Mouse (Mus musculus): ENCODE results near the gene Tcf15.

Gene Tcf15

DNA sequence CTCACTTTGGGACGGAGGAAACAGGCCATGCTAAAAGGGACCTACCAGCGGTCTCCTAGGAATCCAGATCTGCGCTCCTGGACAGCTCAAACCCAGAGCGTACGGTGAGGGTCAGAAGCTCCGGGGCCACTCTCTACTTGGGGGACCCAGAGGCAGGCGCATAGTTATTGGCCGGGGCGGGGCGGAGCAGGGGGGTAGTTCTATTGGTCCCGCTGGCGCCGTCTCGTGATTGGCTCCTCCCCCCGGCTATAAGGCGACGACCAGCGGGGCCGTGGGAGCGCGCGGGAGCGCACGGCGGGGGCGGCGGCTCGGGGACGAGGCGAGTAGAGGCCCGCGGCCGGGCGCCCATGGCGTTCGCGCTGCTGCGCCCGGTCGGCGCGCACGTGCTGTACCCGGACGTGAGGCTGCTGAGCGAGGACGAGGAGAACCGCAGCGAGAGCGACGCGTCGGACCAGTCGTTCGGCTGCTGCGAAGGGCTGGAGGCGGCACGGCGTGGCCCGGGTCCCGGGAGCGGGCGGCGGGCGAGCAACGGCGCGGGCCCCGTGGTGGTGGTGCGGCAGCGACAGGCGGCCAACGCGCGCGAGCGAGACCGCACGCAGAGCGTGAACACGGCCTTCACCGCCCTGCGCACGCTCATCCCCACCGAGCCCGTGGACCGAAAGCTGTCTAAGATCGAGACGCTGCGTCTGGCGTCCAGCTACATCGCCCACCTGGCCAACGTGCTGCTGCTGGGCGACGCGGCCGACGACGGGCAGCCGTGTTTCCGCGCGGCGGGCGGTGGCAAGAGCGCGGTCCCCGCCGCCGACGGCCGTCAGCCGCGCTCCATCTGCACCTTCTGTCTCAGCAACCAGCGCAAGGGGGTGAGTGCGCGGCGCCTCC, at the start of gene Tcf15:
Gene Tcf15, plus strand, starts transcription at position 283 of the 879 bp plus-strand sequence.
- in situ Hi-C loops (cut with MboI; ENCODE audit: low pct_unique_long_range_greater_than_20kb in 1 of 2, low sequenced_read_pairs in 2 of 2, unreplicated experiment in 1 of 2): no loop called here

DNA sequence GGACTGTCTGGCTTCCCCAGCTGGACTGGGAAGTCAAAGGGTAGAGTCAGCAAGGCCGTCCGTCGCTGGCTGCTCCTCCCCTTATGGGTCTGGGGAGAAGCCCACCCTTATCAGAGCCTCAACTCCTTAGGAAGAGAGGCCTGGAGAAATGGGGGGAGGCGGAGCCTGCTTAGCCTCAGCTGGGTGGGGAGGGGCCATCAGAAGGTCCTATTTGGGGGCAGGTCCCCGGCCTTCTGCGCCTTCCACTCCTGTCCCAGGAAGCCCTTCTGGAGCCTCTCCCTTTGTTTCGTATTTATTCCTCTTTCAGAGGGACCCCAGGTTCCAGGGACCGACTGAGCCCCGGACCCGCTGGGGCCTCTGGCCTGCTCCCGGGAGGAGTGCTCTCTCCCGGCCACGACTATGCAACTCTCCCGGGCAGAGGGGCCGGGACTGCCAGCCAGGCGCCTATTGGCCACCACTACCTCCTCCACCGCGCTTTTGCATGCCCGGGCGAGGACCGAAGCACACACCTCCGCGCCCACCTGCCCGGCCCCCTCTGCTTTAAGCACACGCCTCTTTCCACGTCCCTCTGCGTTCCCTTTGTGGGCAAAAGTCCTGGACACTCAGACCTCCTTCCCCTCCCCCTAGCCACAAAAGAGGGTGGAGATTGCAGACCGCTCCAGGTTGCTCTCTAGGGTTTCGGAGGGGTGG, 48.4 kb upstream of the Tcf15 start:
- in situ Hi-C loops (cut with MboI; ENCODE audit: low pct_unique_long_range_greater_than_20kb in 1 of 2, low sequenced_read_pairs in 2 of 2, unreplicated experiment in 1 of 2): no loop called here

DNA sequence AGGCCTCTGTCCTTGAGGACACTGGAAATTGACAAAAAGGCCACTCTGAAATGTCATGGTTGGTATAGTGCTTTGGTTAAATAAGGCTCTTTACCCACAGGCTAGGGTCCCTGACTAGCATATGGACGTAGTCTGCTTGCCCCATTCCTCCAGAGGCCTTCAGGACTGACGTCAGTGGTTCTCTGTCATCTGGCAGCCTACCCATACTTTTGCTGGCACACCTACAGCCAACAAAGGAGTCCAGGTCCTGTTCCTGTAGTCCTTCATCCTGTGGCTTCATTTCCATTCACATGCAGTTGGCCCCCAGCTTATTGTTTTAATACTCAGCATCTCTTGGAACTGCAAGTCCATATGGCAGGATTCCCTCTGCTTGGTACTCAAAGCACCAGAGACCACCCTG, 46.4 kb upstream of the Tcf15 start:
- in situ Hi-C loops (cut with MboI; ENCODE audit: low pct_unique_long_range_greater_than_20kb in 1 of 2, low sequenced_read_pairs in 2 of 2, unreplicated experiment in 1 of 2): no loop called here

DNA sequence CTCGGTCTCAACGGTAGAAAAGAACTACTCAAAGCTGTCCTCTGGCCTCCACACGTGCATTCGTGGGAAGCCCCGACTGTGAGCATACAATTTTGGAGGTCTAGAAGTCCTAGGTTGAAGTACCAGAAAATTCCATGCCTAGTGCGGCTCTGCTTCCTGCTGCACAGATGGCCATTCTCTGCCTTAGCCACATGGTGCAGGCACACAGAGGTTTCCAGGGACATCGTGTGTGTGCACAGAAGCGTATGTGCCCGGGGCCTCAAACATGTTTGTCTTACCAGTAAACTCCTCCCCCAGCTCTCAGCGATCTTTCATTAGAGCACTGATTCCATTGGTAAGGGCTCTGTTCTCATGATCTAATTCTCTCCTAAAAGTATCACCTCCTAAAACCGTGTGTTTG, 45.4 kb upstream of the Tcf15 start:
- in situ Hi-C loops (cut with MboI; ENCODE audit: low pct_unique_long_range_greater_than_20kb in 1 of 2, low sequenced_read_pairs in 2 of 2, unreplicated experiment in 1 of 2): no loop called here

DNA sequence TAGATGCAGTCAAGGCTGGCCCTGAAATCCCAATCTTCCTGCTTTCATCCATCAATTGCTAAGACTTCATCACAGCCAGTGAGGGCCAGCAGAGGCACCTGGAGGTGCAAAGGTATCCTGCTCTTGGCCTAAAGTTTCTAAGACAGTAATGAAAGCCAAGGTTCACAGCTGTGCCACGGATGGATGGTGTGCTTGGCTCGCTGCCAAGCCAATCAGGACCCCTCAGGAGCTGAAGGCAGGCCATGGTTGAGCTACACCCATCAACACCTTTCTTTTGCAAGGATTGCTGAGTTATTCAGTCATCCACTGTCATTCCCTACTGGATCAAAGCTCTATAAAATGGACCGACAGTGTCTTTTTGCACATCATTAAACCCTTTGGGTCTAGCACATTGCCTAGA, 43.8 kb upstream of the Tcf15 start:
- in situ Hi-C loops (cut with MboI; ENCODE audit: low pct_unique_long_range_greater_than_20kb in 1 of 2, low sequenced_read_pairs in 2 of 2, unreplicated experiment in 1 of 2): no loop called here

DNA sequence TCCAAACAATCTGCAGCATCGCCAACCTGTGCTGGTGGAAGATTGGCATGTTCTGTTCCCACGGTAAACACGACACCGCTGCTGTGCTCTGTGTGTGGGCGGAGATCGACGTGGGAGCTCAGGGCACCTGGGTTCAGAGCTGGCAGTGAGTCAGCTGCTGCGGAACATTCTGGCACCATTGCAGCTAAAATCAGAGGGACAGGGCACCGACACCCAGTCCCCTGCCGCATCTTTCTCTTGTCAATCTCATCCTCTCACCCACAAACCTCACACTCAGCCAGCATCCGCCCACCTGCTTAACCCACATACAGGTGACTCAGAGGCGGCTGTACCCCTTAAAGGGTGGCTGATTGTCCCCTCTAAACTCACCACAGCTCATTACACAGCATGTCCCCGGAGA, 41.6 kb upstream of the Tcf15 start:
- in situ Hi-C loops (cut with MboI; ENCODE audit: low pct_unique_long_range_greater_than_20kb in 1 of 2, low sequenced_read_pairs in 2 of 2, unreplicated experiment in 1 of 2): loop anchor here in 1 of 2 experiments (10.0 kb wide), 1 partner anchor 263 kb away; no protein-coding TSS in a partner anchor

DNA sequence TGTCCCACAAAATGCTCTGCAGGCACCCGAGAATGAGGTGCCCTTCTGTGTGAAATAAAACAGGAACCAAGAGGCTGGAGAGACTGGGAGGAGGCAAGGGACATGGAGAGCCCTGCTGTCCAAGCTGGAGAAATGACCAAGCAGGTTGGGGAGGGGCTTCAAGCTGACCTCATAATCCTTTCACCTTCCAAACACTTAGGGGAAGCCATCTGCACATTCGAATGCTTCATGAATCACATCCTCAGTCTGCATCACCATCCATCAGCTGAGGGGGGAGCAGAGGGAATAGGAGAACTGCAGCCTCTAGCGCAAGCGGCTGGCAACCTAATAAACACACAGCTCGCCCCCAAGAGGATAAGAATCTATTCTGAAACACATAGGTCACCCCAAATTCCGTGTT, 41.0 kb upstream of the Tcf15 start:
- in situ Hi-C loops (cut with MboI; ENCODE audit: low pct_unique_long_range_greater_than_20kb in 1 of 2, low sequenced_read_pairs in 2 of 2, unreplicated experiment in 1 of 2): loop anchor here in 1 of 2 experiments (10.0 kb wide), 1 partner anchor 262 kb away; no protein-coding TSS in a partner anchor

DNA sequence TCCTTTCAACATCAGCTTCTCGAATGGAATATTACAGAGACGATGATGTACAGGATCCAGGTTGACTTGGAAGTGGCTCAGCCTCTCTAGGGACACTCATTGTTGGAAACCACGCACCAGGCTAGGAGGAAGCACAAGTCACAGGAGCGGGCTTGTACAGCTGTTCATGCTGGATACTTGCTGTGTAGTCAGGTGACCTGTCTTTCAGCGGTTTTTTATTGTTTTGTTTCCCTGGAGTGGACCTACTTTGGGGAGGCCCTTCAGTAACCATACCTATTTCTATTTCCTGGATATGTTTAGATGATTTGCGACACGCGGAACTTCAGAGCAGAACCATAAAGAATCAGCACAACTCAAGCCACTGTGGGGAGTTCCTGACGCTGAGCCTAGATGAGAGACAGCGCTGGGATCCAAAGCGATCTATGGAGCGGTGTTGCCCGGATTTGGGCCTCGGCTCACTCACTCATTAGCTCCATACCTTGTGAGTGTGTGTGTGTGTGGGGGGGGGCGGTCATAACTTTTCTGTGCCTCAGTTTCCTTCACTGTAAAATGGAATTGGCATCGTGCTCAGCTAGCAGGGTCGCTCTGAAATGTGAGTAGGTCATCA, 38.5 kb upstream of the Tcf15 start:
- in situ Hi-C loops (cut with MboI; ENCODE audit: low pct_unique_long_range_greater_than_20kb in 1 of 2, low sequenced_read_pairs in 2 of 2, unreplicated experiment in 1 of 2): loop anchor here in 1 of 2 experiments (5.0 to 10.0 kb wide), 2 partner anchors 92 to 260 kb away; no protein-coding TSS in a partner anchor

DNA sequence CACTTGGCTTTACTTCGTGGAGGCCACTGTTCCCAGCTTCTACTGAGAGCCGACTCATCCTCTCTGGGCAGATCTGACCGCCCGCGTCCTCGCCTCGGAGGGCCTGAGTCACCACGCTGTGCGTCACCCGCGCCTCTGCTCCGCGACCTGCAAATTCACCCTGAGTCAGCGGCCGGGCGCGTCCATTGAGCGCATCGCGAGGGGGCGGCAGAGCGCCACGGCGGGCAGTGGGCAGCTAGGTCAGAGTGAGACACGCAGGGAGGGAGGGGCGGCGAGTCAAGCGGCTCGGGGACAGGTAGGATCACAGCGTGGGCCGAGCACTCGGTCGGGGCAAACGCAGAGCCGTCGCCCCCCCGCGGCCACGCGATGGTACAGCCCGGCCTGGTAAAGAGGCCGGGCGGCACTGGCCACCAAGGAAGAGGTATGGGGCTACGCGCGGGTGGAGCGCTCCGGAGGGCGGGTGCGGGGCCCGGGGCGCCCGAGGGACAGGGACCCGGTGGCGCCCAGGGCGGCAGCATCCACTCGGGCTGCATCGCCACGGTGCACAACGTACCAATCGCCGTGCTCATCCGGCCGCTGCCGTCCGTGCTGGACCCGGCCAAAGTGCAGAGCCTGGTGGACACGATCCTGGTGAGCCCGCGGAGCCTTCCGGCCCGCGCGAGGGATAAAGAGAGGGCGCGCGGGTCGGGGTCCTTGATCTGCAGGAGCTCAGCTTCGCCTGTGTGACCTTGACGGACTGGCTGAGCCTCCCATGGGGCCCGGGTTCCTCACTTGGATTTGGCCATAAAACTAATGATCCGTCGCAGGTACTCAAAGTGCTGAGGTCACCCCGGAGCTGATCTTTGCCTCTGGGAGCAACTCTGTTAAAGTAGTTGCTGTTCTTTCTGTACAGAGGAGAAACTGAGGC, 37.8 kb upstream of the Tcf15 start, which contains the start of gene Srxn1:
Gene Srxn1, plus strand, starts transcription at position 199 of the 907 bp plus-strand sequence.
- in situ Hi-C loops (cut with MboI; ENCODE audit: low pct_unique_long_range_greater_than_20kb in 1 of 2, low sequenced_read_pairs in 2 of 2, unreplicated experiment in 1 of 2): loop anchor here in 1 of 2 experiments (5.0 to 10.0 kb wide), 2 partner anchors 92 to 259 kb away; no protein-coding TSS in a partner anchor

DNA sequence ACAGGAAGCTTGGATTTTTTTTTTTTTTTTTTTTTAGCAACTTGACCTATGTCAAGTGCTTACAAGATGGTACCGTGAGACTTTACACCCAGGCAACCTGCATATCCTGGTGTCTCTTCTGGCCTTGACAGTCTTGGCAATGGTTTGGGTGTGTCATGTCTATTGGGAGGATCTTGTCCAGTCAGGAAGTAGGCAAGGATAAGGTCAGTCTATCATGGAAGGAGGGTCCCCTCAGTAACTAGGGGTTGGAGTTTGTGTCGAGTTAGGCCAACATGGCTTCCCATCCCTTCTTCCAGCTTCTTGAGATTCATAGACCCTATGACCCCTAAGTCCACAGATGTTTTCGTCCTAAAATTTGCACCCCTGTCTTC, 37.2 kb upstream of the Tcf15 start:
- in situ Hi-C loops (cut with MboI; ENCODE audit: low pct_unique_long_range_greater_than_20kb in 1 of 2, low sequenced_read_pairs in 2 of 2, unreplicated experiment in 1 of 2): loop anchor here in 1 of 2 experiments (5.0 to 10.0 kb wide), 2 partner anchors 91 to 259 kb away; no protein-coding TSS in a partner anchor

DNA sequence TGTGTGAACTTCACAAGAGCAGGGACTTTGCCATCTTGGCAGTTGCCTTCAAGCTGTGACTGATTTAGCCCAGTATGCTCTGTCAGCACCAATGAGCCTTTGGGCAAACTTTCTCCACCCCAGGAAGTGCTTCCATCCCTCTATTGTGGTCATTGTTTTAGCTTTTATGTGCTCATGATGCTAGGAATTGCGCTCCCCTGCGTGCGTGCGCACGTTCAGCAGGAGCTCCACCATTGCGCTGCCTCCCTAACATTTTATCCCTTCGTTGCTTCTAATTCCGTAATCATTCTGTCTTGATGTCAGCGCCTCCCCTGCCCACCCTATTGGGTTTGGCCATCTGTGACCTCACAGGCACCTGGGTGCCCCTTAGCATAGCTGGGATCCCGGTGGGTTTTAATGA, 36.8 kb upstream of the Tcf15 start:
- in situ Hi-C loops (cut with MboI; ENCODE audit: low pct_unique_long_range_greater_than_20kb in 1 of 2, low sequenced_read_pairs in 2 of 2, unreplicated experiment in 1 of 2): loop anchor here in 1 of 2 experiments (5.0 to 10.0 kb wide), 2 partner anchors 91 to 258 kb away; no protein-coding TSS in a partner anchor

DNA sequence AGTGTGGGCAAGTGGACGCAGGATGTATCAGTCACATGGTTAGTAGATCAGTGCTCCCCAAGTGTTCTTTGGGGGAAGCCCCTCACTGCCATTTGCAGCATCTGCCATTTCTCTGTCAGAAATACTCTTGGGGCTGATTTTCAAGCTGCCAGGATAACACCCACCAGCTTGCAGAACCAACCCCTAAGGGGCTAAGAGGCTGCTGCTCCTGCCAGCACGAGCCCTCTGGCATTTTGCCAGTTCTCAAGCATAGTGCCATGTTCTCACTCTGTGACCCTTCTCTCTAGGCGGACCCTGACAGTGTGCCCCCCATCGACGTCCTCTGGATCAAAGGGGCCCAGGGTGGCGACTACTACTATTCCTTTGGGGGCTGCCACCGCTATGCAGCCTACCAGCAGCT, 34.7 kb upstream of the Tcf15 start:
- in situ Hi-C loops (cut with MboI; ENCODE audit: low pct_unique_long_range_greater_than_20kb in 1 of 2, low sequenced_read_pairs in 2 of 2, unreplicated experiment in 1 of 2): loop anchor here in 1 of 2 experiments (5.0 to 10.0 kb wide), 2 partner anchors 89 to 256 kb away; no protein-coding TSS in a partner anchor

DNA sequence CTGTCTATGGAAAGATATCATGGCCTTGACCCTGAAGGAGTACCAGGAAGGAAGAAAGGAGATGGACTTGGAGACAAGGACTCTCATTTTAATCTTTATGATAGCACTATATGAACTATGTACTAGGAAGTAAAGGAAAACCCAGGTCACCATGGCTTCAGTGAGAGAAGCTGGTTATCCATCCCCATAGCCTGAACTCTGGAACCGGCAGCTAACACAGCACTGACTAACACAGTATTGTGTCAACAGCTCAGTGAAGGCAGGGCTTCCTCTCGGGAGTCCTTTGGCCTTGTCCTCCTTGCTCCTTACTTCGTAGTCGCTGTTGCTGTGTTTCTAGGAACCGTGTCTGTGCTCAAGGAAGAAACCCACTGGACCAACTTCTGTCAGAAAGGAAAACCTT, 34.0 kb upstream of the Tcf15 start:
- in situ Hi-C loops (cut with MboI; ENCODE audit: low pct_unique_long_range_greater_than_20kb in 1 of 2, low sequenced_read_pairs in 2 of 2, unreplicated experiment in 1 of 2): loop anchor here in 1 of 2 experiments (5.0 to 10.0 kb wide), 2 partner anchors 88 to 255 kb away; no protein-coding TSS in a partner anchor

DNA sequence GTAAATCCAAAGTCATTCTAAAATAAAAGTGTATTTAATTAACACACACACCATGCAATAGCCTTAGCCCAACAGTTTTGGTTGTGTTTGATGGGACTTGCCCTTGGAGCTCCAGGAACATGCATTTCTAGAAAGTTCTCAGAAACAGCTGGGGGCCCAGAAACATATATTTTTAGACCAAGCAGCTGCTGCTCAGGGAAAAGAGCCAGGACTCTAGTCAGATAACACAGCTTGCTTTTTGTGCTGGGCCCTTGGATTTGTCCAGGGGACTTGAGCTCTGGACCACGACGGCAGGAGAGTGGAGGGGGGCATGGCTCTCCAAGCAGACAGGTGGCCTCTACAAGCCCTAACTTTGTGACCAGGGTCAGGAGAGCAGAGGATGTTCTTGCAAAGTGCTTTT, 32.0 kb upstream of the Tcf15 start:
- in situ Hi-C loops (cut with MboI; ENCODE audit: low pct_unique_long_range_greater_than_20kb in 1 of 2, low sequenced_read_pairs in 2 of 2, unreplicated experiment in 1 of 2): loop anchor here in 1 of 2 experiments (10.0 kb wide), 1 partner anchor 83 kb away; no protein-coding TSS in a partner anchor

DNA sequence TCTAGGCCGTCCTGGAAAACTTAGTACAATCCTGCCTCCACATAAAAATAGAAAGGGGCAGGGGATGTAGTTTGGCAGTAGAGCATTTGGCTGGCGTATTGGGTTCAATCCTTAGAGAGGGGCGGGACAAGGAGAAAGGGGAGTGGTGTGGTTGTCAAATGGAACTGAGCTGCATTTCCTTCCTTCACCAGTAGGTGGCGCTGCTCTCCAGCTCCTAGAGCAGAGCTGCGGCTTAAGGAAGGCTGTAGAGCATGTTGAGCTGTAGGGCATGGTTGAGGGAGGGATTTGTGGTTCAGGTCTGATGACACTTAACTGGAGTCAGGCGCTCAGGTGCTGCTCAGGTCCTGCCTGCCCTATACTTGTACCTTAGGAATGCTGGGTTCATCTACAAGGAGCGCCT, 31.4 kb upstream of the Tcf15 start:
- in situ Hi-C loops (cut with MboI; ENCODE audit: low pct_unique_long_range_greater_than_20kb in 1 of 2, low sequenced_read_pairs in 2 of 2, unreplicated experiment in 1 of 2): loop anchor here in 1 of 2 experiments (10.0 kb wide), 1 partner anchor 83 kb away; no protein-coding TSS in a partner anchor

DNA sequence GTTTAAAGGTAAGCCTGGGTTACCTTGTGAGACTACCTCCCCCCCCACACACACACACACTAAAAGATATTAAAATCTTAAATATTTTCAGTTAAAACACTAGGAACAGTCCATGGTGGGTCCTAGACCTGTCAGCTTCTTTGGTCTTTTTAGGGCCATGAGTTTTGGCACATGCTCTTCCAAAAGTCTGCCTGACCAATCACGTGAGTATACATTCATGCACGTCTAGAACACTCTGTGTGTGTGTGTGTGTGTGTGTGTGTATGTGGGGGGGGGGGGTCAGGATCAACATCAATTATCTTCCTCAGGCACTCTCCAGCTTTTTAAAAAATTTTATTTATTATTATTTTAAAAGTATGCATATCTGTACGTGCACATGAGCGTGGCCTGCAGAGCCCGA, 30.9 kb upstream of the Tcf15 start:
- in situ Hi-C loops (cut with MboI; ENCODE audit: low pct_unique_long_range_greater_than_20kb in 1 of 2, low sequenced_read_pairs in 2 of 2, unreplicated experiment in 1 of 2): loop anchor here in 1 of 2 experiments (10.0 kb wide), 1 partner anchor 82 kb away; no protein-coding TSS in a partner anchor

DNA sequence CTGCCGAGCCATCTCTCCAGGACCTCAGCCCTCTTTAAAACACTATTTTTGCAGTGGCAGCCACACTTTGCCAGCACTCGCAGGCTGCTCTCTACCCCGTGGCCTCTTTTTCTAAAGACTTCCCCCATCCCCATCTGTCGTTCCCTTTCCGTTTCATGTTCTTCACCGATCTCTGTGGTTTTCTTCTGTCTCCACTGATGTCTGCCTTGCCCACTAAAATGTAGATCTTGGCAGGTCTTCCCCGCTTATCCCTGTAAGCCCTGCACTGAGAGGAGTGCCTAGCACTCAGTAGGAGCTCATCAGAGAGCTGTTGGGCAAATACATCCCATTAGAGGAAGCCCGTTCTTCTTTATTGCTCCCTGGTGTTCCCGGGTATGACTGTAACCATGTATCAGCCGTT, 30.4 kb upstream of the Tcf15 start:
- in situ Hi-C loops (cut with MboI; ENCODE audit: low pct_unique_long_range_greater_than_20kb in 1 of 2, low sequenced_read_pairs in 2 of 2, unreplicated experiment in 1 of 2): loop anchor here in 1 of 2 experiments (10.0 kb wide), 1 partner anchor 82 kb away; no protein-coding TSS in a partner anchor

All from mouse embryonic stem cell (cell line).